Mouse (Mus musculus) liver, postnatal 0 days (tissue): Measurements from ENCODE around the gene Eif2d.

Experiments used
- CTCF ChIP-seq: sonication (generic); IDR thresholded peaks from 2 replicates; pipeline ENCODE4 v1.5.1; 2016; ENCODE audit warnings: antibody characterized with exemption, low read depth
- EP300 ChIP-seq: IDR thresholded peaks from 2 replicates; pipeline ENCODE4 v1.6.1; 2016; ENCODE audit warnings: antibody characterized with exemption, low read depth, mild to moderate bottlenecking

- no peak for TF ChIP-seq CTCF
- TF ChIP-seq EP300, result no peak
Measured at GRCm38 (mm10) chr1:131107575-131108308, 45.2 kb upstream of the Eif2d start.
